Mouse (Mus musculus): ENCODE measurements around the gene Cdk9.

The Cdk9 gene

GRCm38 (mm10) chr2:32712934-32713817 lies at the start of gene Cdk9:
Gene Cdk9, minus strand, starts transcription at chr2:32713076.
- peak; percentile 59 for DNase-seq (ENCODE audit: extremely low read depth, low read depth)

- no peak for DNase-seq (ENCODE audit: extremely low read depth, low read depth)
Observed at GRCm38 (mm10) chr2:32761859-32762258, 49.0 kb upstream of the Cdk9 start.

- no peak for DNase-seq (ENCODE audit: extremely low read depth, low read depth)
Observed at GRCm38 (mm10) chr2:32761361-32761760, 48.5 kb upstream of the Cdk9 start.

- no peak for DNase-seq (ENCODE audit: extremely low read depth, low read depth)
Observed at GRCm38 (mm10) chr2:32759001-32759400, 46.1 kb upstream of the Cdk9 start.

- no peak for DNase-seq (ENCODE audit: extremely low read depth, low read depth)
Observed at GRCm38 (mm10) chr2:32758503-32758902, 45.6 kb upstream of the Cdk9 start.

- DNase-seq (ENCODE audit: extremely low read depth, low read depth) = peak; percentile 86
Observed at GRCm38 (mm10) chr2:32757056-32757845, 44.4 kb upstream of the Cdk9 start, which contains the start of gene Tor2a. Gene Tor2a, plus strand, starts transcription at chr2:32757234.

GRCm38 (mm10) chr2:32756674-32757055 lies 43.8 kb upstream of the Cdk9 start:
- DNase-seq (ENCODE audit: extremely low read depth, low read depth) = no peak

- DNase-seq (ENCODE audit: extremely low read depth, low read depth) = no peak
Observed at GRCm38 (mm10) chr2:32752181-32752580, 39.3 kb upstream of the Cdk9 start.

GRCm38 (mm10) chr2:32751665-32752033 lies 38.8 kb upstream of the Cdk9 start:
- DNase-seq (ENCODE audit: extremely low read depth, low read depth) = no peak

GRCm38 (mm10) chr2:32750887-32751664 lies 38.2 kb upstream of the Cdk9 start:
- DNase-seq (ENCODE audit: extremely low read depth, low read depth) = no peak

- no peak for DNase-seq (ENCODE audit: extremely low read depth, low read depth)
Observed at GRCm38 (mm10) chr2:32750199-32750598, 37.3 kb upstream of the Cdk9 start.

GRCm38 (mm10) chr2:32749082-32749481 lies 36.2 kb upstream of the Cdk9 start:
- DNase-seq (ENCODE audit: extremely low read depth, low read depth) = no peak

GRCm38 (mm10) chr2:32744272-32744982 lies 31.6 kb upstream of the Cdk9 start:
- no peak for DNase-seq (ENCODE audit: extremely low read depth, low read depth)

GRCm38 (mm10) chr2:32742173-32742531 lies 29.3 kb upstream of the Cdk9 start:
- no peak for DNase-seq (ENCODE audit: extremely low read depth, low read depth)

GRCm38 (mm10) chr2:32741273-32742172 lies 28.6 kb upstream of the Cdk9 start:
- DNase-seq (ENCODE audit: extremely low read depth, low read depth) = no peak

- no peak for DNase-seq (ENCODE audit: extremely low read depth, low read depth)
Observed at GRCm38 (mm10) chr2:32740916-32741272, 28.0 kb upstream of the Cdk9 start, which contains the start of gene 6330409D20Rik. Gene 6330409D20Rik, minus strand, starts transcription at chr2:32741016.

- no peak for DNase-seq (ENCODE audit: extremely low read depth, low read depth)
Observed at GRCm38 (mm10) chr2:32739311-32739710, 26.4 kb upstream of the Cdk9 start.

- DNase-seq (ENCODE audit: extremely low read depth, low read depth) = no peak
Observed at GRCm38 (mm10) chr2:32737008-32737407, 24.1 kb upstream of the Cdk9 start.

GRCm38 (mm10) chr2:32736306-32736829 lies 23.5 kb upstream of the Cdk9 start:
- no peak for DNase-seq (ENCODE audit: extremely low read depth, low read depth)

GRCm38 (mm10) chr2:32734933-32735332 lies 22.1 kb upstream of the Cdk9 start:
- no peak for DNase-seq (ENCODE audit: extremely low read depth, low read depth)
